Mouse (Mus musculus): Measurements from ENCODE around the gene Pip4k2a.

DNA sequence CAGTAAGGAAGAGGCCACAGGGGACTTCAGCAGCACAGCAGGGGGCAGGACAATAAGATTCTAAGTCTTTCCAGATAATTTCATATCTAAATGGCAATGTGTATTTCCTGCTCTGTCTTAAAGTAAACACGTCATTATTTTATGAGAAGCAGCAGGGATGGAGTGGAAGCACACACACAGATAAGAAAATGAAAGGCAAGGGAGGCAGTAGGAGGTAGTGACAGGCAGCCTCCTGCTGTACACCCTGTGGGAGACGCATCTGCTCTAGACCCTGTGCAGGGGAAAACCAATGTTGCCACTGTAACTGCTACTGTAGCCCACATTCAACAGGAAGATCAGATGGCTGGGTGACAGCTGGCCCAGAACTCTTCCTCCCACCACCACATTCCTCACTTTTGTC, 60.3 kb downstream of the Pip4k2a start:
- TF ChIP-seq POLR2A (IDR thresholded peaks at IDR 0.05; ENCODE audit: borderline replicate concordance, insufficient read depth, low read length) = no peak
- no peak for TF ChIP-seq CTCF (IDR thresholded peaks at IDR 0.05; ENCODE audit: borderline replicate concordance, insufficient read depth, low read depth, low read length)
